Mouse (Mus musculus): ENCODE results near the gene Ubxn7. TPM values are rescaled to one million over a fixed set of nuclear protein-coding genes. Genes with fewer than 3 reads are reported as not detected.

Gene Ubxn7
- polyA plus RNA-seq, 1 experiment from 2014 or later, result 25.2 TPM

GRCm38 (mm10) chr16:32332556-32333511 is 777 bp downstream of the Ubxn7 start:
- no peaks in the 10 kb centered on the region for H3K36me3 ChIP-seq
- H3K9me3 ChIP-seq, result no peaks in the 10 kb centered on the region
- no peaks in the 10 kb centered on the region for H3K27me3 ChIP-seq
- H3K4me1 ChIP-seq, result peaks cover 10% of the 10 kb centered on the region; the same call in 1 of the 2 replicates
- H3K4me2 ChIP-seq, result peak overlapping the region; percentile 49
- H3K4me3 ChIP-seq, result peak overlapping the region; percentile 99
- H3K27ac ChIP-seq, result peak overlapping the region; percentile 96
- under 1% methylated on average over 54 of the region's 54 CpGs for WGBS
- peak; percentile 54; the same call in 1 of the 2 replicates for ATAC-seq (ENCODE audit: insufficient number of reproducible peaks, low FRiP score, low TSS enrichment, low read depth)
- H3K9ac ChIP-seq, result peak overlapping the region; percentile 97

DNA sequence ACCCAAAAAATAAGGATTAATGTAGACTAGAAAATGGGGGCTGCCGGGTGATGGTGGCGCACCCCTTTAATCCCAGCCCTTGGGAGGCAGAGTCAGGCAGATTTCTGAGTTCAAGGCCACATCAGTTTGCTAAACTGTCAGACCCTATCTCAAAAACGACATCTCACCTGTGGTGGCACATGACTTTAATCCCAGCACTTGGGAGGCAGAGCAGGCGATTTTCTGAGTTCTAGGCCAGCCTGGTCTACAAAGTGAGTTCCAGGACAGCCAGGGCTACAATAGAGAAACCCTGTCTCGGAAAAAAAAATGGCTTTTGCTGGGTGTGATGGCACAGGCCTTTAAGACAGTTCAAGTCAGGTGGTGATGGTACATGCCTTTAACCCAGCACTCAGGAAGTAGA is 3.1 kb downstream of the Ubxn7 start:
- no peak for ATAC-seq (ENCODE audit: insufficient number of reproducible peaks, low FRiP score, low TSS enrichment, low read depth)
- H3K4me3 ChIP-seq, result no peak overlapping the region

DNA sequence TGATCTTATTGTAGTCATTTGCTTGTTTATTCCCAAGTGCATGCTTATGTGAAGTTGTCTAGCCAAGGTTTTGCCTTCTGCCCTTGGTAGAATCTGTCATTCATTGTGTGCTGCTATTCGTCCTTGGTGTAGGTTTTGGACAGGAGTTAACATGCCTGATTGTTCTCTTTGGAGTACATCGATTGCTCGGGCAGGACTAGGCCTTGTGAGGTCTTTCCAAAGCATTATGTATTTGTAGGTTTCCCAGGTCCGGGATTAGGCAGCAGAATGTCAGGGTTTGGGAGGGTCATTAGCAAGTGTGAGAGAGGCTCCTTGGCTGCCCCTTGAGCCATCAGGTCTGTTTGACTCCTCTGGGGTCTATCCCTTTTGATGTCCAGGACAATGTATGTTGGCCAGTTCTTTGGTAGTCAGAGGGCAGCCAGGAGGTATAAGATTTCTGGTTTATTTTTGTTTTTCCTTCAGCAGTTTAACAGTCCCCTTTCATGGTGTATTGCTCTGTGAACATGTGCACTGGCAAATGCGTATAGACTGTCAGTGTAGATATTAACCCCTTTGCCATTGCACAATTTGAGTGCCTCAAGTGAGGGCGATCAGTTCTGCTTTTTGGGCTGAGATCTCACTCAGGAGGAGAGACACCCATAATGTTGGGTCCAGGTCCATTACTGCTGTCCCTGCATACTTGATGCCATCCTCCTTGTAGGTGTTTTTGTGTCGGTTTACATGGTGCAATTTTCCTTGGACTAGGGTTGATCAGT is 4.1 kb downstream of the Ubxn7 start:
- WGBS, result 70% methylated on average over 7 of the region's 7 CpGs
- no peaks in the 10 kb centered on the region for H3K9me3 ChIP-seq
- no peaks in the 10 kb centered on the region for H3K27me3 ChIP-seq
- no peak overlapping the region for H3K27ac ChIP-seq
- H3K4me1 ChIP-seq, result peaks cover 7% of the 10 kb centered on the region; the same call in 1 of the 2 replicates
- H3K4me3 ChIP-seq, result no peak overlapping the region
- ATAC-seq (ENCODE audit: insufficient number of reproducible peaks, low FRiP score, low TSS enrichment, low read depth), result no peak
- no peaks in the 10 kb centered on the region for H3K36me3 ChIP-seq
- H3K4me2 ChIP-seq, result no peak overlapping the region
- H3K9ac ChIP-seq, result no peak overlapping the region; the same call in 1 of the 2 replicates

More for the DNA sequence above, 3.1 kb downstream of the Ubxn7 start:
- Histone ChIP-seq H3K36me3 (no peaks in the 10 kb centered on the region), H3K27me3 (no peaks in the 10 kb centered on the region), H3K4me1 (peaks cover 10% of the 10 kb centered on the region; the same call in 1 of the 2 replicates), H3K27ac (no peak overlapping the region), H3K4me2 (no peak overlapping the region), H3K9me3 (no peaks in the 10 kb centered on the region), H3K9ac (no peak overlapping the region)
- WGBS, result 94% methylated on average over 5 of the region's 5 CpGs

DNA sequence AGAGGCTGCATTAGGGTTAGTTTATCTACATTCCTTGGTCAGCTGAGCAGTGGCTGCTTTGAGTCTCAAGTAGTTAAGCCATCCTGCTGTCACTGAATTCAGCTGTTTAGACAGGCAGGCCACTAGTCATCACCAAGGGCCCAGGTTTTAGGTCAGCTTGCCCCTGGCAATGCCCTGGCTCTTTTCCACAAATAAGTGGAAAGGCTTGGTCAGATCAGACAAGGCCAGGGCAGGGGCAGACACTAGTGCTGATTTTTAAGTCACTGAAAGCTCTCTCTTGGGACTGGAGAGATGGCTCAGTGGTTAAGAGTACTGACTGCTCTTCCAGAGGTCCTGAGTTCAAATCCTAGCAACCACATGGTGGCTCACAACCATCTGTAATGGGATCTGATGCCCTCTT is 4.9 kb downstream of the Ubxn7 start:
- no peak overlapping the region for H3K9ac ChIP-seq
- no peaks in the 10 kb centered on the region for H3K9me3 ChIP-seq
- no peak overlapping the region for H3K27ac ChIP-seq
- H3K36me3 ChIP-seq, result no peaks in the 10 kb centered on the region
- H3K4me3 ChIP-seq, result no peak overlapping the region
- 0 out of 2 replicates have a peak, but pooled peaks cover 4% of the 10 kb centered on the region for H3K4me1 ChIP-seq
- H3K4me2 ChIP-seq, result no peak overlapping the region
- no peaks in the 10 kb centered on the region for H3K27me3 ChIP-seq
- ATAC-seq (ENCODE audit: insufficient number of reproducible peaks, low FRiP score, low TSS enrichment, low read depth), result no peak

DNA sequence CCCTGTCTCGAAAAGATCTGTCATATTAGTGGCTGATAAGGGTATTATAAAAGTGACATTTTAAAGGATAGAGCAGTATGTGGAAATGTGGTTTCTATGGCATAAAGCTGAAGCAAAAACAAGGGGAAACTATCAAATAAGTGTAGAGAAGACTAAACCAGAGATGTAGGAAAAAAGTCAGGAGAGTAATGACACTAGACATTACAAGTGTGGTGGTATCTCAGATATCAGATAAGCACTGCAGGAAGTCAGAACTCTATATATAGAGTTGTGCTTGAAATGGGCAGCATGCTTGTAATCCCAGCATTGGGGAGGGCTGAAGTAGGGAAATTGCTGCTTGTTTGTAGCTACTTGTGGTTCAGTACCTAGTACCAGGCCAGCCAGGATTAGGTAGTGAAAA is 8.4 kb downstream of the Ubxn7 start:
- Histone ChIP-seq H3K9ac (no peak overlapping the region), H3K27ac (no peak overlapping the region), H3K4me2 (no peak overlapping the region), H3K4me3 (no peak overlapping the region), H3K9me3 (no peaks in the 10 kb centered on the region), H3K36me3 (no peaks in the 10 kb centered on the region), H3K4me1 (no peaks in the 10 kb centered on the region), H3K27me3 (no peaks in the 10 kb centered on the region)
- WGBS, result 89% methylated on average over 1 of the region's 1 CpGs
- no peak for ATAC-seq (ENCODE audit: insufficient number of reproducible peaks, low FRiP score, low TSS enrichment, low read depth)

GRCm38 (mm10) chr16:32345521-32345920 is 13.5 kb downstream of the Ubxn7 start:
- no peak overlapping the region for H3K4me2 ChIP-seq
- H3K27me3 ChIP-seq, result no peaks in the 10 kb centered on the region
- H3K36me3 ChIP-seq, result no peaks in the 10 kb centered on the region
- no peaks in the 10 kb centered on the region for H3K9me3 ChIP-seq
- no peak for ATAC-seq (ENCODE audit: insufficient number of reproducible peaks, low FRiP score, low TSS enrichment, low read depth)
- H3K4me3 ChIP-seq, result no peak overlapping the region
- no peak overlapping the region for H3K27ac ChIP-seq
- H3K9ac ChIP-seq, result no peak overlapping the region
- H3K4me1 ChIP-seq, result no peaks in the 10 kb centered on the region

DNA sequence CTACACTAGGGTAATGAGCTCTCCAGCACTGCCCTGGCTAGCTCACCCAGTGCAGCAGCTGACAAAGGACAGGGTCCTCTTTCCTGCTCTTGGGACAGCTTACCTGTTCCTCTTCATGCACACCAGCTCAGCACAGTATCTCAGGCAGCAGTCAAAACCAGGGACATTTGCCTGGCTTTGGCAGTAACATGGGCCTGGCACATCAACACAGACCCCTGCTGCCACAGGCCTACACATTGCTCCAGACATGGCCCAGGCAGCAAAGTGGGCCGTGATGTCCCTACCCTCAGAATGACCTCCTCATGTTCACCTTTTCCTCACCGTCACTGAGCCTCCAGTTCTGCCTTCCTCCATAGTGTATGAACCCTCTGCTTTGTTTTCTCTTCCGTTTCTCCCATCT is 18.7 kb downstream of the Ubxn7 start:
- Histone ChIP-seq H3K9ac (no peak overlapping the region), H3K4me2 (no peak overlapping the region), H3K4me3 (no peak overlapping the region), H3K9me3 (no peaks in the 10 kb centered on the region), H3K4me1 (no peaks in the 10 kb centered on the region), H3K27ac (no peak overlapping the region), H3K27me3 (no peaks in the 10 kb centered on the region), H3K36me3 (peaks cover 17% of the 10 kb centered on the region)
- ATAC-seq (ENCODE audit: insufficient number of reproducible peaks, low FRiP score, low TSS enrichment, low read depth), result no peak
- WGBS, result 97% methylated on average over 3 of the region's 3 CpGs

DNA sequence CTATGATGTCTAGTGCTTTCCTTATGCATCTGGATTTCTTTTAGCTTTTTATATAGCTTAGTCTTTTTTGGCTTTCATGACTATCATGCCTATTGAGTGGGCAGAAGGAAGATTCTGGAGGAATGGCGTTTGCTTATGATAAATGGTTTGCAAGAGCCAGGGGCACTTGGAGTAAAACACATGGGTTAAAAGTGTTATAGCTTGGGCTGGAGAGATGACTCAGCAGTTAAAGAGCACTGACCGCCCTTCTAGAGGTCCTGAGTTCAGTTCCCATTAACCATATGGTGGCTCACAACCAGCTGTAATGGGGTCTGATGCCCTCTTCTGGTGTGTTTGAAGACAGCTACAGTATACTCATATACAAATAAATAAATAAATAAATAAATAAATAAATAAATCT is 31.5 kb downstream of the Ubxn7 start:
- Histone ChIP-seq H3K4me1 (no peaks in the 10 kb centered on the region), H3K4me2 (no peak overlapping the region), H3K9me3 (no peaks in the 10 kb centered on the region), H3K9ac (no peak overlapping the region), H3K4me3 (no peak overlapping the region), H3K27ac (no peak overlapping the region), H3K27me3 (no peaks in the 10 kb centered on the region), H3K36me3 (peaks cover 25% of the 10 kb centered on the region)
- WGBS, result 85% methylated on average over 2 of the region's 2 CpGs
- ATAC-seq (ENCODE audit: insufficient number of reproducible peaks, low FRiP score, low TSS enrichment, low read depth), result no peak

DNA sequence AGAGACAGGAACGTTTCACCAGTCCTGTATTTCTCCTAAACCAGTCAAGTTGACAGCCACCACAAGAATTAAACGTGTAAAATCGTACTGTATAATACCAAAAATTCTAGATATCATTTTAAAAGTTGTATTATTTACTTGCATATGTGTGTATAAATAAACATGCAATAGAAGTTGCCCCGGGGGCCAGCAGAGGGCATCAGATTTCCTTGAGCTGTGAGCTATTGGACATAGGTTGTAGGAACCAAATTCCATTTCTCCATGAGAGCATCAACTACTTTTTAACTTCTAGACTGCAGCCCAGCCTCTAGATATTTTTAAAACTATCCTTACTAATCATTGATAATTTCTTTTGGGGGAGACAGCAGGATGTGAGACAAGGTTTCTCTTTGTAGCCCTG is 39.3 kb downstream of the Ubxn7 start:
- no peaks in the 10 kb centered on the region for H3K27me3 ChIP-seq
- no peaks in the 10 kb centered on the region for H3K9me3 ChIP-seq
- H3K27ac ChIP-seq, result no peak overlapping the region
- no peak overlapping the region for H3K9ac ChIP-seq
- no peak overlapping the region for H3K4me3 ChIP-seq
- no peaks in the 10 kb centered on the region for H3K4me1 ChIP-seq
- H3K4me2 ChIP-seq, result no peak overlapping the region
- H3K36me3 ChIP-seq, result peaks cover 50% of the 10 kb centered on the region
- no peak for ATAC-seq (ENCODE audit: insufficient number of reproducible peaks, low FRiP score, low TSS enrichment, low read depth)
- 88% methylated on average over 4 of the region's 4 CpGs for WGBS

GRCm38 (mm10) chr16:32379575-32379974 is 47.5 kb downstream of the Ubxn7 start:
- H3K9ac ChIP-seq, result no peak overlapping the region
- H3K4me1 ChIP-seq, result no peaks in the 10 kb centered on the region
- no peak overlapping the region for H3K4me3 ChIP-seq
- WGBS, result 98% methylated on average over 2 of the region's 2 CpGs
- H3K27ac ChIP-seq, result no peak overlapping the region
- no peaks in the 10 kb centered on the region for H3K27me3 ChIP-seq
- ATAC-seq (ENCODE audit: insufficient number of reproducible peaks, low FRiP score, low TSS enrichment, low read depth), result no peak
- no peaks in the 10 kb centered on the region for H3K9me3 ChIP-seq
- H3K36me3 ChIP-seq, result peaks cover 81% of the 10 kb centered on the region
- H3K4me2 ChIP-seq, result no peak overlapping the region

- ATAC-seq (ENCODE audit: insufficient number of reproducible peaks, low FRiP score, low TSS enrichment, low read depth), result no peak
- H3K4me2 ChIP-seq, result no peak overlapping the region
- no peak overlapping the region for H3K27ac ChIP-seq
- peaks cover 66% of the 10 kb centered on the region for H3K36me3 ChIP-seq
- H3K4me3 ChIP-seq, result no peak overlapping the region
- no peaks in the 10 kb centered on the region for H3K27me3 ChIP-seq
- H3K4me1 ChIP-seq, result no peaks in the 10 kb centered on the region
- no peak overlapping the region for H3K9ac ChIP-seq
- no peaks in the 10 kb centered on the region for H3K9me3 ChIP-seq
Observed at GRCm38 (mm10) chr16:32382901-32383300, 50.8 kb downstream of the Ubxn7 start.

DNA sequence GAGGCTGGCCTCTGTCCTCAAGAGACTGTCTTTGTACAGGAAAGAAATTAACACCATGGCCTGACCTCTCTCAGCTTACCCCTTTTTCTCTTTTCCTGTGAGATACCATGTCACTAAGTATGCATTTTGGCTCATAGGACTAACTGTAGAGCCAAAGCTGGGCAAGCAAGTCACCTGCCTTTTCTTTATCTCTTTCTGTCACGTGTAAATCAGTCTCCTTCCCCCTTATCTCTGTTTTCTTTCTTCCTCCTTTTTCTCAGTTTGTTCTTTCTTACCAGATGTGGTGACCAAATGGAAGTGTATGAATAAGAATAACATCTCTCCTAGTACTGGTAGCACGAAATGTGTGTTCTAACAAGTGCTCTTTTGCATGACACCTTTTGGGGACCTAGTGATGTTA is 52.8 kb downstream of the Ubxn7 start:
- Histone ChIP-seq H3K4me1 (no peaks in the 10 kb centered on the region), H3K4me3 (no peak overlapping the region), H3K9me3 (no peaks in the 10 kb centered on the region), H3K9ac (no peak overlapping the region), H3K27ac (no peak overlapping the region), H3K4me2 (no peak overlapping the region), H3K27me3 (no peaks in the 10 kb centered on the region), H3K36me3 (peaks cover 55% of the 10 kb centered on the region)
- 84% methylated on average over 2 of the region's 2 CpGs for WGBS
- ATAC-seq (ENCODE audit: insufficient number of reproducible peaks, low FRiP score, low TSS enrichment, low read depth), result no peak

Data from limb, embryonic 15.5 days (tissue).